Mouse (Mus musculus) small intestine, adult 10 weeks (tissue): ENCODE data around the gene Zfp324. TPM values are rescaled to one million over a fixed set of nuclear protein-coding genes. Genes with fewer than 3 reads are reported as not detected.

ENCODE experiments used
- polyA plus RNA-seq: library from polyadenylated mRNA; stranded (reverse); fragments of 350-450 nt; fragmentation: Illumina TruSeq; extraction: RNeasy Lipid Tissue Mini Kit (QIAGEN cat#74804); gene quantifications from one replicate; pipeline ENCODE4 v1.2.3, GENCODE M21; 2014; ENCODE audit warnings: low replicate concordance

The Zfp324 gene
- 1.1 TPM for polyA plus RNA-seq

GRCm38 (mm10) chr7:12965678-12966091 is at the start of gene Zfp324:
TSS of gene Zfp324 (plus strand) at chr7:12965838.

GRCm38 (mm10) chr7:12921705-12922465 is 43.8 kb upstream of the Zfp324 start, which contains the start of gene Rps5:
TSS of gene Rps5 (plus strand) at chr7:12922290.

GRCm38 (mm10) chr7:12927191-12927680 is 38.4 kb upstream of the Zfp324 start, which contains the start of gene Rnf225:
TSS of gene Rnf225 (plus strand) at chr7:12927416.

GRCm38 (mm10) chr7:12977682-12978389 is 12.2 kb downstream of the Zfp324 start, which contains the start of gene Zfp446:
TSS of gene Zfp446 (plus strand) at chr7:12977848.

GRCm38 (mm10) chr7:12998053-12998452 is 32.4 kb downstream of the Zfp324 start, which contains the start of gene Slc27a5:
TSS of gene Slc27a5 (minus strand) at chr7:12998192.

GRCm38 (mm10) chr7:12998851-12999250 is 33.2 kb downstream of the Zfp324 start, which contains the start of gene Trim28:
TSS of gene Trim28 (plus strand) at chr7:12999114.

GRCm38 (mm10) chr7:13010005-13010908 is 44.6 kb downstream of the Zfp324 start, which contains the start of gene Zbtb45:
TSS of gene Zbtb45 (minus strand) at chr7:13010034.

Other genes with a start within 250 kb of the Zfp324 start
- not detected for gene Vmn2r56, start 230.8 kb upstream of the Zfp324 start, polyA plus RNA-seq
- 0.22 TPM for gene Zscan18, start 162.2 kb upstream of the Zfp324 start, polyA plus RNA-seq
- gene Zfp329, start 147.0 kb upstream of the Zfp324 start, polyA plus RNA-seq, result 21.9 TPM
- gene Zfp110, start 131.1 kb upstream of the Zfp324 start, polyA plus RNA-seq, result 32.1 TPM
- 1.6 TPM for gene Zfp128, start 84.7 kb upstream of the Zfp324 start, polyA plus RNA-seq
- 3.0 TPM for gene Zscan22, start 68.0 kb upstream of the Zfp324 start, polyA plus RNA-seq
- 9.4 TPM for gene Rps5, start 43.5 kb upstream of the Zfp324 start, polyA plus RNA-seq
- gene Rnf225, start 38.4 kb upstream of the Zfp324 start, polyA plus RNA-seq, result not detected
- 1.6 TPM for gene Zfp446, start 12.0 kb downstream of the Zfp324 start, polyA plus RNA-seq
- not detected for gene Slc27a5, start 32.4 kb downstream of the Zfp324 start, polyA plus RNA-seq
- gene Trim28, start 33.3 kb downstream of the Zfp324 start, polyA plus RNA-seq, result 7.0 TPM
- gene Zbtb45, start 44.2 kb downstream of the Zfp324 start, polyA plus RNA-seq, result 0.19 TPM
- gene Chmp2a, start 69.0 kb downstream of the Zfp324 start, polyA plus RNA-seq, result 78.8 TPM
- gene Ube2m, start 72.4 kb downstream of the Zfp324 start, polyA plus RNA-seq, result 50.0 TPM
- gene Mzf1, start 88.9 kb downstream of the Zfp324 start, polyA plus RNA-seq, result 0.15 TPM
- not detected for gene Vmn1r85, start 129.3 kb downstream of the Zfp324 start, polyA plus RNA-seq
- gene Vmn1r86, start 154.1 kb downstream of the Zfp324 start, polyA plus RNA-seq, result not detected
- gene Vmn1r87, start 174.3 kb downstream of the Zfp324 start, polyA plus RNA-seq, result not detected
- 0.04 TPM for gene Vmn1r88, start 193.7 kb downstream of the Zfp324 start, polyA plus RNA-seq
- not detected for gene Vmn1r89, start 247.2 kb downstream of the Zfp324 start, polyA plus RNA-seq